Mouse (Mus musculus) olfactory bulb, adult 2 months (tissue): ENCODE measurements around the gene Zcchc14. TPM values are rescaled to one million over a fixed set of nuclear protein-coding genes. Genes with fewer than 3 reads are reported as not detected.
A peak's percentile ranks its signal among the peaks of the same experiment; 100 is the strongest.

ENCODE experiments used
- H3K27ac ChIP-seq: fragments of 200-500 bp; 2 replicates; pipeline ENCODE4 v1.5.1; 2012; ENCODE audit warnings: low read depth, low read length; ENCODE audit not compliant: insufficient read depth
- H3K4me1 ChIP-seq: fragments of 200-500 bp; 2 replicates; pipeline ENCODE4 v1.6.1; 2012; ENCODE audit warnings: low read length; ENCODE audit not compliant: control insufficient read depth, insufficient read depth
- H3K4me3 ChIP-seq: fragments of 200-500 bp; 2 replicates; pipeline ENCODE4 v1.5.1; 2012; ENCODE audit warnings: mild to moderate bottlenecking, low read depth, low read length, moderate library complexity; ENCODE audit not compliant: insufficient read depth
- CTCF ChIP-seq: fragments of 200-500 bp; IDR thresholded peaks from 2 replicates; pipeline ENCODE4 v1.5.1; 2012; ENCODE audit warnings: low read depth, mild to moderate bottlenecking, low read length, moderate library complexity; ENCODE audit not compliant: insufficient read depth
- POLR2A ChIP-seq: fragments of 200-500 bp; IDR thresholded peaks from 2 replicates; pipeline ENCODE4 v1.6.1; 2012; ENCODE audit warnings: mild to moderate bottlenecking, low read depth, low read length, moderate library complexity; ENCODE audit not compliant: insufficient read depth
- WGBS: fragments of 180-500 bp; shearing (Covaris S2); methylation state at CpG from one replicate; pipeline ENCODE4 v1.1.7; 2018; 5-methylcytosine and 5-hydroxymethylcytosine counted together
- polyA plus RNA-seq: library from polyadenylated mRNA; stranded (reverse); fragments of >200 nt; gene quantifications from 2 replicates; pipeline ENCODE4 v1.2.4, GENCODE M21; 2012; ENCODE audit warnings: low replicate concordance; ENCODE audit not compliant: missing spikeins, insufficient read depth, insufficient read length

The Zcchc14 gene
- not detected in 2 replicates for polyA plus RNA-seq

- under 1% methylated on average over 67 of the region's 67 CpGs for WGBS
- Histone ChIP-seq H3K4me3 (peak within 1 kb of the TSS; percentile 98), H3K4me1 (peaks cover 47% of the 10 kb centered on the region), H3K27ac (peak within 1 kb of the TSS; percentile 99)
- no peak for TF ChIP-seq CTCF
- TF ChIP-seq POLR2A, result peak; percentile 92
Measured at GRCm38 (mm10) chr8:121652774-121653323, at the start of gene Zcchc14. Gene Zcchc14 (minus strand): TSS chr8:121652901.

GRCm38 (mm10) chr8:121699936-121700335 is 47.2 kb upstream of the Zcchc14 start:
- WGBS, result 94% methylated on average over 2 of the region's 2 CpGs
- TF ChIP-seq CTCF, result no peak
- no peak for TF ChIP-seq POLR2A
- Histone ChIP-seq H3K27ac (no peak overlapping the region), H3K4me3 (no peak overlapping the region), H3K4me1 (peaks cover 33% of the 10 kb centered on the region)

- no peak for TF ChIP-seq POLR2A
- TF ChIP-seq CTCF, result no peak
- 15% methylated on average over 9 of the region's 9 CpGs for WGBS
- Histone ChIP-seq H3K27ac (peak overlapping the region; percentile 70; the same call in 1 of the 2 replicates), H3K4me1 (peaks cover 32% of the 10 kb centered on the region), H3K4me3 (no peak overlapping the region; the same call in 1 of the 2 replicates)
Measured at GRCm38 (mm10) chr8:121698615-121699101, 46.0 kb upstream of the Zcchc14 start.

GRCm38 (mm10) chr8:121697735-121698614 is 45.3 kb upstream of the Zcchc14 start:
- Histone ChIP-seq H3K4me3 (peak overlapping the region; percentile 14), H3K4me1 (peaks cover 35% of the 10 kb centered on the region), H3K27ac (peak overlapping the region; percentile 90)
- TF ChIP-seq CTCF (no peak), POLR2A (no peak)
- 5% methylated on average over 17 of the region's 17 CpGs for WGBS

GRCm38 (mm10) chr8:121695585-121696184 is 43.0 kb upstream of the Zcchc14 start:
- 65% methylated on average over 6 of the region's 6 CpGs for WGBS
- H3K27ac ChIP-seq, result no peak overlapping the region; the same call in 1 of the 2 replicates

GRCm38 (mm10) chr8:121694453-121694852 is 41.8 kb upstream of the Zcchc14 start:
- TF ChIP-seq POLR2A (no peak), CTCF (peak; percentile 77)
- H3K4me1 ChIP-seq, result peaks cover 37% of the 10 kb centered on the region
- 54% methylated on average over 4 of the region's 4 CpGs for WGBS
- H3K4me3 ChIP-seq, result no peak overlapping the region
- no peak overlapping the region for H3K27ac ChIP-seq

More at GRCm38 (mm10) chr8:121695585-121696184, 43.0 kb upstream of the Zcchc14 start:
- peaks cover 35% of the 10 kb centered on the region for H3K4me1 ChIP-seq
- TF ChIP-seq POLR2A (no peak), CTCF (no peak)
- H3K4me3 ChIP-seq, result no peak overlapping the region

GRCm38 (mm10) chr8:121688496-121688895 is 35.8 kb upstream of the Zcchc14 start:
- peaks cover 44% of the 10 kb centered on the region for H3K4me1 ChIP-seq
- H3K27ac ChIP-seq, result peak overlapping the region; percentile 93
- no peak for TF ChIP-seq POLR2A
- TF ChIP-seq CTCF, result no peak
- 32% methylated on average over 5 of the region's 5 CpGs for WGBS
- H3K4me3 ChIP-seq, result no peak overlapping the region

GRCm38 (mm10) chr8:121687455-121688161 is 34.9 kb upstream of the Zcchc14 start:
- TF ChIP-seq POLR2A, result no peak
- TF ChIP-seq CTCF, result no peak
- no peak overlapping the region for H3K4me3 ChIP-seq
- H3K4me1 ChIP-seq, result peaks cover 51% of the 10 kb centered on the region
- H3K27ac ChIP-seq, result peak overlapping the region; percentile 93
- 18% methylated on average over 14 of the region's 14 CpGs for WGBS
